Mouse (Mus musculus) left cerebral cortex, adult 18-20 months (tissue): ENCODE data around the gene Pus7. TPM values are rescaled to one million over a fixed set of nuclear protein-coding genes. Genes with fewer than 3 reads are reported as not detected.

ENCODE experiments used
- total RNA-seq, 2 experiments: library from RNA; stranded (reverse); gene quantifications; 2 replicates each; pipeline ENCODE4 v1.2.3; 2021

The Pus7 gene
- total RNA-seq, 2 experiments from 2014 or later = 11.9 to 15.2 TPM

Other genes with a start within 250 kb of the Pus7 start
- gene Srpk2, start 99.1 kb downstream of the Pus7 start, total RNA-seq = 100 to 1,000 TPM; 192 to 194 TPM
- gene Rint1, start 4.0 kb upstream of the Pus7 start, total RNA-seq = 10 to 100 TPM; 20.8 to 23.4 TPM
- gene Tomm7, start 60.5 kb upstream of the Pus7 start, total RNA-seq = 10 to 100 TPM; 83.1 to 86.2 TPM
- gene Fam126a, start 247.0 kb upstream of the Pus7 start, total RNA-seq = 10 to 100 TPM; 15.4 to 16.6 TPM